Mouse (Mus musculus) WW6 (cell line): ENCODE measurements at regions not wholly inside any gene's neighbourhood (a gene's known extent, or its start where the extent isn't known, plus 50 kb on each side); places are given as distances from the start of the nearest gene placed in this dataset.
A peak's percentile ranks its signal among the peaks of the same experiment; 100 is the strongest.

ENCODE experiments used
- DNase-seq: peaks from one replicate; pipeline ENCODE4 v3.0.0-alpha.2; 2013; ENCODE audit warnings: low read depth, low spot score

GRCm38 (mm10) chr2:71640251-71640650 is 93.7 kb upstream of the Dlx2 start:
- DNase-seq, result no peak

- DNase-seq, result no peak
Observed at GRCm38 (mm10) chr2:71644038-71644470, 97.5 kb upstream of the Dlx2 start.

GRCm38 (mm10) chr2:71647914-71648497 is 97.4 kb upstream of the Itga6 start:
- no peak for DNase-seq

GRCm38 (mm10) chr2:71651662-71652061 is 93.8 kb upstream of the Itga6 start:
- no peak for DNase-seq

GRCm38 (mm10) chr2:71652261-71652801 is 93.1 kb upstream of the Itga6 start:
- no peak for DNase-seq

GRCm38 (mm10) chr2:71654817-71655503 is 90.5 kb upstream of the Itga6 start:
- no peak for DNase-seq

- peak; percentile 91 for DNase-seq
Observed at GRCm38 (mm10) chr2:71655504-71656390, 89.7 kb upstream of the Itga6 start.

- DNase-seq, result no peak
Observed at GRCm38 (mm10) chr2:71656611-71657244, 88.7 kb upstream of the Itga6 start.

- no peak for DNase-seq
Observed at GRCm38 (mm10) chr2:71661438-71661837, 84.0 kb upstream of the Itga6 start.

GRCm38 (mm10) chr2:71661986-71662385 is 83.4 kb upstream of the Itga6 start:
- DNase-seq, result no peak

GRCm38 (mm10) chr2:71663453-71663852 is 82.0 kb upstream of the Itga6 start:
- DNase-seq, result no peak

- DNase-seq, result no peak
Observed at GRCm38 (mm10) chr2:71666927-71667326, 78.5 kb upstream of the Itga6 start.

- DNase-seq, result no peak
Observed at GRCm38 (mm10) chr2:71667746-71668145, 77.7 kb upstream of the Itga6 start.

- DNase-seq, result no peak
Observed at GRCm38 (mm10) chr2:71670228-71670790, 75.1 kb upstream of the Itga6 start.

- no peak for DNase-seq
Observed at GRCm38 (mm10) chr2:71670882-71671281, 74.5 kb upstream of the Itga6 start.

GRCm38 (mm10) chr2:71673087-71673920 is 72.1 kb upstream of the Itga6 start:
- no peak for DNase-seq

GRCm38 (mm10) chr2:71680746-71681145 is 64.7 kb upstream of the Itga6 start:
- DNase-seq, result no peak

- no peak for DNase-seq
Observed at GRCm38 (mm10) chr2:71681148-71681547, 64.3 kb upstream of the Itga6 start.

- DNase-seq, result no peak
Observed at GRCm38 (mm10) chr2:71683375-71683774, 62.0 kb upstream of the Itga6 start.

- no peak for DNase-seq
Observed at GRCm38 (mm10) chr2:71685239-71685638, 60.2 kb upstream of the Itga6 start.
